In the genomic region with DNA sequence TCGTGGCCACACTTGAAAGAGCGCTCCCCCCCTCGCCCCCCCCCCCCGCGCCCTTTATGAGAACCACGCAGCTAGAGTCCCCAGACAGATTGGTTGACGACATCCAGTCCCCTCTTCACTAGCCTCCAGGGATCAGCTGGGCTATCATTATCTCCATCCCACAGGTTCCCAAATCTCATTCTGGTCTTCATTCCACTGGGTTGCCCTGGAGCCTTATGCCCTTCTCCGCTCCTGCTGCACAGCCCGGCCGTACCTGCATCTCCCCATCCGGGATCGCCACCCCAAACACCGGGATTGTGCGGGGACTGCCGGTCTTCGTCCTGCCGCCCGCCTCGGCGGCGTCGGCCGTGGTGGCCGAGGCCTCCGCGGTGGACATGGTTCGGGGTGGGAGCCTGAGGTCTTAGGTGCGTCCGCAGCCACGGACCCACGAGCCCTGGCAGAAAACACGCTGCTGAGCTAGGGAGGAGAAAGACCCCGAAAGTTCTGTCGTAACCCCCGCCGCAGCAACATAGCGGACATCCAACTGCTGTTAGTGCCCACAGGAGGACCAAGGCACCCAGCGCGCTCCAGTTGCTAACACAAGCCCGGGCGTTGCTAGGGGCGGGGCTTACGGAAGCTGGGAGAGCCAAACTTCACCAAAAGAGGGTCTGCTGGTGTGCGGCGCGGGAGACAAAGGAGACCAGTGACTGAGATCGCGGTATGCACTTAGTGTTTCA, we compare ENCODE assay signal across 9 mouse cellular contexts. TPM values are rescaled to one million over a fixed set of nuclear protein-coding genes. Genes with fewer than 3 reads are reported as not detected.
DNase-seq lines count a peak whose midpoint lies in the region; ATAC-seq and TF ChIP-seq lines count a peak whose summit lies in the region.
"Had no signal": no experiment of that assay in that cellular context is flagged by ENCODE, and none has a peak within 500 bp of the region (broad histone marks: within the 10 kb centered on the region; RNA-seq: fewer than 3 reads in every experiment).

A gene (minus strand): TSS at position 585 of the 716 bp plus-strand sequence.

- H3K4me3 ChIP-seq in embryonic fibroblast, embryonic 13.5 days (ENCODE audit: insufficient read depth, low read length) = peak within 1 kb of the TSS; percentile 82
- peak within 1 kb of the TSS; percentile 61 for H3K4me3 ChIP-seq in heart, embryonic 12.5 days
- peak within 1 kb of the TSS; percentile 72 for H3K4me3 ChIP-seq in kidney, embryonic 15.5 days (replicated peaks)
- peak within 1 kb of the TSS; percentile 67 for H3K4me3 ChIP-seq in limb, embryonic 14.5 days (replicated peaks; ENCODE audit: low read length)
- H3K4me3 ChIP-seq in midbrain, postnatal 0 days (ENCODE audit: low read depth, low read length) = peak within 1 kb of the TSS; percentile 82

- peak within 1 kb of the TSS; percentile 100 for H3K4me2 ChIP-seq in heart, embryonic 12.5 days
- peak within 1 kb of the TSS; percentile 80 for H3K4me2 ChIP-seq in kidney, embryonic 15.5 days
- peak within 1 kb of the TSS; percentile 96 for H3K4me2 ChIP-seq in limb, embryonic 14.5 days (replicated peaks; ENCODE audit: low read depth, low read length, severe bottlenecking)
- peak within 1 kb of the TSS; percentile 82 for H3K4me2 ChIP-seq in midbrain, postnatal 0 days (ENCODE audit: low read depth, low read length, poor library complexity, severe bottlenecking)

- no peaks in the 10 kb centered on the region; the same call in 1 of the 2 replicates for H3K27me3 ChIP-seq in heart, embryonic 12.5 days (replicated peaks)
- H3K27me3 ChIP-seq in kidney, embryonic 15.5 days = peaks cover 5% of the 10 kb centered on the region; the same call in 1 of the 2 replicates
- H3K27me3 ChIP-seq in limb, embryonic 14.5 days (ENCODE audit: control insufficient read depth, insufficient read depth, low read length) = no peaks in the 10 kb centered on the region; the same call in 1 of the 2 replicates
- no peaks in the 10 kb centered on the region for H3K27me3 ChIP-seq in midbrain, postnatal 0 days (ENCODE audit: insufficient read depth, low read length)

- H3K36me3 ChIP-seq in heart, embryonic 12.5 days = no peaks in the 10 kb centered on the region
- H3K36me3 ChIP-seq in kidney, embryonic 15.5 days = no peaks in the 10 kb centered on the region
- H3K36me3 ChIP-seq in limb, embryonic 14.5 days (ENCODE audit: control insufficient read depth, insufficient read depth, low read length) = no peaks in the 10 kb centered on the region
- H3K36me3 ChIP-seq in midbrain, postnatal 0 days (ENCODE audit: insufficient read depth, low read length) = no peaks in the 10 kb centered on the region
- H3K36me3 ChIP-seq: G1E had no signal

- TF ChIP-seq CTCF in embryonic fibroblast, embryonic 13.5 days (IDR thresholded peaks at IDR 0.05; ENCODE audit: borderline replicate concordance, insufficient read depth, low read length) = no peak
- TF ChIP-seq CTCF in midbrain, postnatal 0 days (IDR thresholded peaks at IDR 0.05) = no peak

- H3K9me3 ChIP-seq in heart, embryonic 12.5 days (replicated peaks) = no peaks in the 10 kb centered on the region
- no peaks in the 10 kb centered on the region for H3K9me3 ChIP-seq in kidney, embryonic 15.5 days (replicated peaks)
- no peaks in the 10 kb centered on the region for H3K9me3 ChIP-seq in limb, embryonic 14.5 days (ENCODE audit: control insufficient read depth, low read length)
- no peaks in the 10 kb centered on the region for H3K9me3 ChIP-seq in midbrain, postnatal 0 days (ENCODE audit: low read length)
- H3K9me3 ChIP-seq: G1E had no signal

- DNase-seq in B cell, adult 2 months = peak; percentile 2 to 3
- DNase-seq in brain, adult 2 months (ENCODE audit: low read depth, low spot score) = peak; percentile 93
- DNase-seq in limb, embryonic 14.5 days (ENCODE audit: low spot score) = peak; percentile 88
- DNase-seq in midbrain, postnatal 0 days (ENCODE audit: low spot score) = peak; percentile 94
- DNase-seq in testis, postnatal 10 days (ENCODE audit: low spot score) = peak; percentile 91

- TF ChIP-seq POLR2A in embryonic fibroblast, embryonic 13.5 days (IDR thresholded peaks at IDR 0.05; ENCODE audit: low read depth, low read length) = no peak
- TF ChIP-seq POLR2A in limb, embryonic 14.5 days (IDR thresholded peaks at IDR 0.05; ENCODE audit: borderline replicate concordance, extremely low read depth, insufficient read depth, insufficient read length) = peak; percentile 79; the same call in 1 of the 2 replicates

- H3K27ac ChIP-seq in embryonic fibroblast, embryonic 13.5 days (ENCODE audit: insufficient read depth, low read length) = no peak within 1 kb of the TSS
- no peak within 1 kb of the TSS for H3K27ac ChIP-seq in heart, embryonic 12.5 days (ENCODE audit: poor library complexity, severe bottlenecking)
- no peak within 1 kb of the TSS for H3K27ac ChIP-seq in kidney, embryonic 15.5 days
- H3K27ac ChIP-seq in limb, embryonic 14.5 days (replicated peaks; ENCODE audit: low read depth, low read length) = no peak within 1 kb of the TSS
- peak within 1 kb of the TSS; percentile 51 for H3K27ac ChIP-seq in midbrain, postnatal 0 days (ENCODE audit: low read depth, low read length)

- under 1% methylated on average over 48 of the region's 48 CpGs for WGBS in heart, embryonic 12.5 days
- 1% methylated on average over 45 of the region's 48 CpGs for WGBS in kidney, embryonic 15.5 days
- WGBS in limb, embryonic 14.5 days = under 1% methylated on average over 44 of the region's 48 CpGs
- under 1% methylated on average over 45 of the region's 48 CpGs for whole genome bisulfite sequencing in midbrain, postnatal 0 days

- H3K9ac ChIP-seq in heart, embryonic 12.5 days = peak within 1 kb of the TSS; percentile 84
- peak within 1 kb of the TSS; percentile 37 for H3K9ac ChIP-seq in kidney, embryonic 15.5 days
- peak within 1 kb of the TSS; percentile 71 for H3K9ac ChIP-seq in limb, embryonic 14.5 days (ENCODE audit: low read depth, low read length, severe bottlenecking)
- peak within 1 kb of the TSS; percentile 83 for H3K9ac ChIP-seq in midbrain, postnatal 0 days (replicated peaks; ENCODE audit: low read length, poor library complexity, severe bottlenecking)

- H3K4me1 ChIP-seq in embryonic fibroblast, embryonic 13.5 days (ENCODE audit: control insufficient read depth, insufficient read depth, low read length) = peaks cover 6% of the 10 kb centered on the region; the same call in 1 of the 2 replicates
- H3K4me1 ChIP-seq in heart, embryonic 12.5 days (replicated peaks) = peaks cover 7% of the 10 kb centered on the region
- peaks cover 6% of the 10 kb centered on the region; the same call in 1 of the 2 replicates for H3K4me1 ChIP-seq in kidney, embryonic 15.5 days
- H3K4me1 ChIP-seq in limb, embryonic 14.5 days (ENCODE audit: control insufficient read depth, insufficient read depth, low read length) = 0 out of 2 replicates have a peak, but pooled peaks cover 5% of the 10 kb centered on the region
- peaks cover 5% of the 10 kb centered on the region; the same call in 1 of the 2 replicates for H3K4me1 ChIP-seq in midbrain, postnatal 0 days (ENCODE audit: insufficient read depth, low read length)

- peak; percentile 88 for ATAC-seq in heart, embryonic 12.5 days (ENCODE audit: insufficient number of reproducible peaks, low FRiP score)
- peak; percentile 99 for ATAC-seq in kidney, embryonic 15.5 days (replicated peaks; ENCODE audit: low FRiP score)
- ATAC-seq in limb, embryonic 14.5 days (ENCODE audit: low FRiP score, low read depth) = peak; percentile 97
- peak; percentile 97 for ATAC-seq in midbrain, postnatal 0 days (ENCODE audit: low FRiP score)

RNA-seq across cellular contexts. Expression of the gene that starts here (rescaled TPM):
- 3.6 and 5.0 TPM in 2 replicates for polyA plus RNA-seq in embryonic fibroblast, embryonic 13.5 days (2011; ENCODE audit: insufficient read length, low read depth, missing spikeins)
- 1.7 and 1.8 TPM in 2 replicates for polyA plus RNA-seq in heart, embryonic 12.5 days (2016; fragmentation: Nextera tagmentation; extraction: Ambion mirVana)
- 3.2 and 3.4 TPM in 2 replicates for polyA plus RNA-seq in kidney, embryonic 15.5 days (2015; fragmentation: Nextera tagmentation; extraction: Ambion mirVana)
- polyA plus RNA-seq in limb, embryonic 14.5 days (2012; rRNA removed) = 2.4 and 3.8 TPM in 2 replicates
- polyA plus RNA-seq in limb, embryonic 14.5 days (2014; fragmentation: Nextera tagmentation; extraction: Ambion mirVana) = 2.6 and 3.1 TPM in 2 replicates
- 9.3 and 13.8 TPM in 2 replicates for total RNA-seq in midbrain, postnatal 0 days (2014; rRNA removed)
- 8.4 and 9.0 TPM in 2 replicates for polyA plus RNA-seq in midbrain, postnatal 0 days (2015; fragmentation: Nextera tagmentation; extraction: Ambion mirVana)
- polyA plus RNA-seq: G1E had no signal

Comparison
In these comparisons a context has a peak if more than half of its experiments do, and no peak if none do; other contexts are left out.
1. DNase-seq: peak in every context shown above with its lines; median percentile 94 in midbrain, postnatal 0 days; 93 in brain, adult 2 months; 91 in testis, postnatal 10 days; 88 in limb, embryonic 14.5 days; 2 in B cell, adult 2 months.